Mouse (Mus musculus): ENCODE data around the gene Rasgef1c. TPM values are rescaled to one million over a fixed set of nuclear protein-coding genes. Genes with fewer than 3 reads are reported as not detected.

Rasgef1c gene
- polyA plus RNA-seq, 1 experiment from 2014 or later = not detected

DNA sequence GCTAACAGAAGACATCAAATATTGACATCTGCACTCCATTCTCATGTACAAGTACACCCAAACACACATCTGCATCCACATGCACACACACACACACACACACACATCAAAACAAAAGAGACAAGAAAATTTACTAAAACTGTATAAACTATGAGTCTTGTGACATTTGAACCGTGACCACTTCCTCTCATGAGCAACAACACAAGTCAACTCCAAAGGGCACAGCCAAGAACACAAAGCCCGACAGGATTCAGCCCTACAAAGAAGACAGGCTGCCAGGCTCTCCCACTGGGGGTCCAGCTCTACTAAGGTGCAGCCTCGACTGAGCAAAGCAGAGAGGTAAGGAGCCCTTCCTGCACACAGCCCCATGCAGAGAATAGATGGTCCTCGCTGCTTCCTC is 81.2 kb downstream of the Rasgef1c start:
- H3K27ac ChIP-seq (ENCODE audit: low read length) = no peak overlapping the region
- TF ChIP-seq EP300 (IDR thresholded peaks at IDR 0.05) (no peak), CTCF (IDR thresholded peaks at IDR 0.05) (no peak)
- no peak overlapping the region for H3K4me3 ChIP-seq (ENCODE audit: low read depth, low read length)
- H3K4me2 ChIP-seq (replicated peaks; ENCODE audit: low read depth, low read length) = no peak overlapping the region
- DNase-seq (ENCODE audit: low spot score) (no peak), ATAC-seq (no peak)
- 39% methylated on average over 4 of the region's 4 CpGs for WGBS
- no peaks in the 10 kb centered on the region for H3K27me3 ChIP-seq (replicated peaks; ENCODE audit: insufficient read depth, low read length)
- no peaks in the 10 kb centered on the region for H3K4me1 ChIP-seq (ENCODE audit: insufficient read depth, low read depth, low read length)
- no peak overlapping the region for H3K9ac ChIP-seq (replicated peaks; ENCODE audit: low read depth)
- H3K9me3 ChIP-seq (ENCODE audit: low read length) = no peaks in the 10 kb centered on the region
- H3K36me3 ChIP-seq (ENCODE audit: insufficient read depth, low read length) = no peaks in the 10 kb centered on the region

DNA sequence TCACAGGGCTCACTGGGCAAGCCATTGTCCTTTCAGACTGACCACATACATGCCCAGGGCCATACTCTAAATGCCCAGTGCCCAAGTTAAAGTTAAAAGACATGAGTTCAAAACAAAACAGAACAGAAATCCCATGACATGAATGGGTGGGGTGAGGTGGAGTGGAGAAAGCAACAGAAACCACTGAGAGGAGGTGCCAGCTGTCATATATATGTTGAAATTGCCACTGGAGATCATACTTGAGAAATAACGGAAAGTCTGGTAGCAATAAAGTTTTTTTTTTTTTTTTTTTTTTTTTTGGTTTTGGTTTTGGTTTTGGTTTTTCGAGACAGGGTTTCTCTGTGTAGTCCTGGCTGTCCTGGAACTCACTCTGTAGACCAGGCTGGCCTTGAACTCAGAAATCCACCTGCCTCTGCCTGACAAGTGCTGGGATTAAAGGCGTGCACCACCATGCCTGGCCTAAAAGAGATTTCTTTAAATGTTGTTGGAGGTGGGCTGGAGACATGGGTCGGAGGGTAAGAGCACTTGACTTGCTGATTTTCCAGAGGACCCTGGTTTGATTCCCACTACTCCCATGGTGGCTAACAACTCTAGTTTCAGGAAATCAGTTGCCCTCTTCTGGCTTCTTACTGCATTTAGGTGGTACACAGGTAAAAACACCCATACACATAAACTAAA is 82.4 kb downstream of the Rasgef1c start:
- TF ChIP-seq CTCF (IDR thresholded peaks at IDR 0.05) = no peak
- TF ChIP-seq EP300 (IDR thresholded peaks at IDR 0.05) = no peak
- Histone ChIP-seq H3K4me2 (replicated peaks; ENCODE audit: low read depth, low read length) (no peak overlapping the region), H3K4me3 (ENCODE audit: low read depth, low read length) (no peak overlapping the region), H3K27ac (ENCODE audit: low read length) (no peak overlapping the region), H3K36me3 (ENCODE audit: insufficient read depth, low read length) (no peaks in the 10 kb centered on the region), H3K9me3 (ENCODE audit: low read length) (no peaks in the 10 kb centered on the region), H3K27me3 (replicated peaks; ENCODE audit: insufficient read depth, low read length) (no peaks in the 10 kb centered on the region), H3K9ac (replicated peaks; ENCODE audit: low read depth) (no peak overlapping the region), H3K4me1 (ENCODE audit: insufficient read depth, low read depth, low read length) (no peaks in the 10 kb centered on the region)
- 67% methylated on average over 3 of the region's 4 CpGs for WGBS
- peak; percentile 22 for DNase-seq (ENCODE audit: low spot score)
- ATAC-seq = no peak

DNA sequence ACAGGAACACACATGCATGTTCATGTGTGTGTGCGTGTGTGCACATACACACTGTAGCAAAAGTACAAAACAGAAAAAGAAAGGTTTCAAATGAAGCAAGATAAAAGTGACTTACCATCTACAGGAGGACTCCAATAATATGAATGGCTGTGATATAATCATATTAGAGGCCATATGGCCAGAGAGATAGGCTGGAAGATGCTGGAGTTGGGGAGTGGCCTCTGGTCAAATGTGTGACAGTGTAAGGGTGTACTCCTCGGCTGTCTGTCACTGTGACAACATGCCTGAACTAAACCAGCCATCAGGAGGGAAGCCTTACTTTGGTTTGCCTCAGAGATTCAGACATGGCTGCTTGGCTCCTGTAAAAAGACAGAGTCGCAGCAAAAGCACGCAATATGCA is 83.4 kb downstream of the Rasgef1c start:
- no peak for DNase-seq (ENCODE audit: low spot score)
- WGBS = 81% methylated on average over 4 of the region's 4 CpGs
- Histone ChIP-seq H3K9ac (replicated peaks; ENCODE audit: low read depth) (no peak overlapping the region), H3K4me2 (replicated peaks; ENCODE audit: low read depth, low read length) (no peak overlapping the region), H3K4me1 (ENCODE audit: insufficient read depth, low read depth, low read length) (no peaks in the 10 kb centered on the region), H3K36me3 (ENCODE audit: insufficient read depth, low read length) (no peaks in the 10 kb centered on the region), H3K27ac (ENCODE audit: low read length) (no peak overlapping the region), H3K9me3 (ENCODE audit: low read length) (no peaks in the 10 kb centered on the region), H3K27me3 (replicated peaks; ENCODE audit: insufficient read depth, low read length) (no peaks in the 10 kb centered on the region), H3K4me3 (ENCODE audit: low read depth, low read length) (no peak overlapping the region)
- TF ChIP-seq EP300 (IDR thresholded peaks at IDR 0.05) (no peak), CTCF (IDR thresholded peaks at IDR 0.05) (no peak)
- ATAC-seq = no peak

DNA sequence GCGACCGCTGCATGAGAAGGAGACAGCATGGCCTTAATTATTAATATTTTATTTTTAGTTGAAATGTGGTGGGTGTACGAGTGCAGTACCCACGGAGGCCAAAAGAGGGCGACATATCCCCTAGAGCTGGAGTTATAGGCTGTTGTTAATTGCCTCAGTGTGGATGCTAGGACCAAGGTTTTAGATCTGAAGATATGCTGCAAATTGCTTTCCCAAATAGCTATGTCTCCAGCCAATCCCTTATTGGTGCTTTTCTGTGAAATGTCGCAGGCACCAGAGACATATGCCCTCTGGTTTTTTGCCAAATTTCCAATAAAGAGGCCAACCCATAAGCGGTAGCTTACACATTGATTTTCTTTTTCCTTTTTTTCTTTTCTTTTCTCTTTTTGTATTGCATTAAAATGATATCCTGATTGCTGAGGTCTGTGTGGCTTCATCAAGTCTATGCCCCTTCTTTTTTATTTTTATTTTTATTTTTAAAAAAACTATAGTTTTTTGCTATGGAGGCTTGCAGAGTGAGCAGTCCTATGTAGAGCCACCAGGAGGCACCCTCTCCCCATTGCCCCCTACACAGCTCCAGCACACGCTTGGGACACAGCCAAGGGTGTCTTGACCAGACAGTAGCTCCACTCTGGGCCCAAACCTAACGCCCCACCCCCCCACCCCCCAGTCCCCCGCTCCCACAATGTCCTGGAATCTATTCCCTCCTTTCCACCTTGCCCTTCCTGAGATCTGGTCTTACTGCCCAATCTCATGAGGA is 84.8 kb downstream of the Rasgef1c start:
- peak; percentile 63 for DNase-seq (ENCODE audit: low spot score)

DNA sequence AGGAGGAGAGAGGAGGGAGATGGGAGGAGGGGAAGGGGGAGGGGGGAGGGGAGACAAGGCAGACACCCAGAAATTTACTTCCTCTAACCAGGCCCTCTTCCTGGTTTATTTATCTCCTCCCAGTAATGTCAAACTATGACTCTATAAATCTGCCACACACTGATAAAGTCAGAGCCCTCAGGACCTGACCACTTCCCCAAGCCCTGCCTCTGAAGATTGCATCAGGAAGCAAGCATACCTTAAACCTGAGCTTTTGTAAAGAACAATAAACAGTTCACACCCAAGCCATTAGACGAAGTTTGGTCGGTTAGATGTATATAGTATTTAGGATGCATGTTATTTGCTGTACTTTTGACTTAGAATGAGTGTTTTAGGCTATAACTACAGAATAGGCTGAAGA is 92.9 kb downstream of the Rasgef1c start:
- Histone ChIP-seq H3K36me3 (ENCODE audit: insufficient read depth, low read length) (no peaks in the 10 kb centered on the region), H3K27me3 (replicated peaks; ENCODE audit: insufficient read depth, low read length) (no peaks in the 10 kb centered on the region), H3K4me1 (ENCODE audit: insufficient read depth, low read depth, low read length) (no peaks in the 10 kb centered on the region), H3K4me3 (ENCODE audit: low read depth, low read length) (no peak overlapping the region), H3K4me2 (replicated peaks; ENCODE audit: low read depth, low read length) (no peak overlapping the region), H3K27ac (ENCODE audit: low read length) (no peak overlapping the region), H3K9ac (replicated peaks; ENCODE audit: low read depth) (no peak overlapping the region), H3K9me3 (ENCODE audit: low read length) (no peaks in the 10 kb centered on the region)
- TF ChIP-seq EP300 (IDR thresholded peaks at IDR 0.05) = no peak
- no peak for TF ChIP-seq CTCF (IDR thresholded peaks at IDR 0.05)
- ATAC-seq (no peak), DNase-seq (ENCODE audit: low spot score) (no peak)
- WGBS = 40% methylated on average over 2 of the region's 2 CpGs

More for the DNA sequence above, 84.8 kb downstream of the Rasgef1c start:
- Histone ChIP-seq H3K4me1 (ENCODE audit: insufficient read depth, low read depth, low read length) (no peaks in the 10 kb centered on the region), H3K27me3 (replicated peaks; ENCODE audit: insufficient read depth, low read length) (no peaks in the 10 kb centered on the region), H3K4me2 (replicated peaks; ENCODE audit: low read depth, low read length) (no peak overlapping the region), H3K27ac (ENCODE audit: low read length) (no peak overlapping the region), H3K9me3 (ENCODE audit: low read length) (no peaks in the 10 kb centered on the region), H3K9ac (replicated peaks; ENCODE audit: low read depth) (no peak overlapping the region), H3K4me3 (ENCODE audit: low read depth, low read length) (no peak overlapping the region), H3K36me3 (ENCODE audit: insufficient read depth, low read length) (no peaks in the 10 kb centered on the region)
- TF ChIP-seq EP300 (IDR thresholded peaks at IDR 0.05) (no peak), CTCF (IDR thresholded peaks at IDR 0.05) (peak; percentile 91)
- peak; percentile 65 for ATAC-seq
- 24% methylated on average over 9 of the region's 10 CpGs for WGBS

DNA sequence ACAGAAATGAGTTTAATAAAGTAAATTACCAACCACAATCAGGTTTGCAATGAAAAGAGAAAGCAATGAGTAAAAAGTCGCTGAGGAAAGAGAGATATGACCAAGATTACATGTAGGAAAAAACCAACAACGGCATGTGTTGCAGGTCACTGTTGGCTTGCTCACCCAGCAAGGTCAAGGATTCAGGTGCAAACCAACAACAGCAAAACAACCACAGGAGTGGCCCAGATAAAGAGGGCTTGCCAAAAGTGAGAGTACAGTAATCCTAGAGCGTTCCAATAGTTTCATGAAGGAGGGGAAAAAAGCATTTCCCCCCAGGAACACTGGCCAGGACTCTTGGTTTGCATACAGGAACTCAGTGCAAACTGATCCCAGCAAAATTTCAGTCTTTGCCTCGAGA is 94.8 kb downstream of the Rasgef1c start:
- no peaks in the 10 kb centered on the region for H3K4me1 ChIP-seq (ENCODE audit: insufficient read depth, low read depth, low read length)
- no peaks in the 10 kb centered on the region for H3K9me3 ChIP-seq (ENCODE audit: low read length)
- no peaks in the 10 kb centered on the region for H3K36me3 ChIP-seq (ENCODE audit: insufficient read depth, low read length)
- 69% methylated on average over 4 of the region's 4 CpGs for WGBS
- no peak overlapping the region for H3K4me2 ChIP-seq (replicated peaks; ENCODE audit: low read depth, low read length)
- ATAC-seq (no peak), DNase-seq (ENCODE audit: low spot score) (no peak)
- no peaks in the 10 kb centered on the region for H3K27me3 ChIP-seq (replicated peaks; ENCODE audit: insufficient read depth, low read length)
- no peak overlapping the region for H3K27ac ChIP-seq (ENCODE audit: low read length)
- TF ChIP-seq EP300 (IDR thresholded peaks at IDR 0.05) = no peak
- TF ChIP-seq CTCF (IDR thresholded peaks at IDR 0.05) = no peak
- no peak overlapping the region for H3K4me3 ChIP-seq (ENCODE audit: low read depth, low read length)
- H3K9ac ChIP-seq (replicated peaks; ENCODE audit: low read depth) = no peak overlapping the region
